Mouse (Mus musculus): ENCODE data around the gene Ubac1.

- TF ChIP-seq CTCF (IDR thresholded peaks at IDR 0.05; ENCODE audit: low read depth) (no peak), EP300 (IDR thresholded peaks at IDR 0.05; ENCODE audit: low read depth) (no peak)
Observed at GRCm38 (mm10) chr2:25994791-25995190, 26.8 kb downstream of the Ubac1 start.
